Mouse (Mus musculus): Measurements from ENCODE around the gene Nckap5. TPM values are rescaled to one million over a fixed set of nuclear protein-coding genes. Genes with fewer than 3 reads are reported as not detected.
A peak's percentile ranks its signal among the peaks of the same experiment; 100 is the strongest.

The Nckap5 gene
- polyA plus RNA-seq, 1 experiment from 2014 or later = 10.9 TPM

- Histone ChIP-seq H3K27me3 (ENCODE audit: control insufficient read depth, insufficient read depth, low read depth, low read length) (no peaks in the 10 kb centered on the region), H3K4me3 (ENCODE audit: low read depth, low read length) (no peak overlapping the region), H3K9me3 (replicated peaks; ENCODE audit: control insufficient read depth, low read length, poor library complexity, severe bottlenecking) (no peaks in the 10 kb centered on the region), H3K36me3 (ENCODE audit: control insufficient read depth, insufficient read depth, low read length) (no peaks in the 10 kb centered on the region), H3K27ac (ENCODE audit: low read length) (peak overlapping the region; percentile 35; the same call in 1 of the 2 replicates), H3K9ac (ENCODE audit: low read depth, low read length) (no peak overlapping the region), H3K4me2 (ENCODE audit: low read length) (no peak overlapping the region), H3K4me1 (ENCODE audit: control insufficient read depth, insufficient read depth, low read length) (peaks cover 17% of the 10 kb centered on the region)
- WGBS = 6% methylated on average over 1 of the region's 1 CpGs
- ATAC-seq = no peak; the same call in 1 of the 2 replicates
These were observed 153.8 kb downstream of the Nckap5 start for GRCm38 (mm10) chr1:126676769-126677168.

DNA sequence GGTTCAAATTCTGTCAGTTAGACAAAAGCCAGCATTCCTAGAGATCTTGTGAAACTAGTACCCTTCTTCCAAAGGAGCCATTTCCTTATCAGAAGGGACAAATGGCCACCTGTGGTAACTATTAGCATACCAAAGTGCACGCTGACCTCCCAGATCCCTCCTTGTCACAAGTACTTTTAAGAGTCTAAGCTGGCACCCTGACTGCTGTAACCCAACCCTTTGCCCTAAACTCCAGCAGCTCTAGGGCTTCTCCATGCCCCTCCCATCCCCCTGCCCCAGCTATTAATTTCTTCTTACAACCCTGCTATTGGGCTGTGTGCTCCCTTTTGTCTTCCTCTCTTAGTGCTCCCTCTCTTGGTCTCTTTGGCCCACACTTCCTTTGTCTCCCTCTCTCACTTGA, 155.5 kb downstream of the Nckap5 start:
- ATAC-seq = no peak
- H3K36me3 ChIP-seq (ENCODE audit: control insufficient read depth, insufficient read depth, low read length) = no peaks in the 10 kb centered on the region
- no peak overlapping the region for H3K9ac ChIP-seq (ENCODE audit: low read depth, low read length)
- WGBS = 47% methylated on average over 1 of the region's 1 CpGs
- peaks cover 12% of the 10 kb centered on the region for H3K4me1 ChIP-seq (ENCODE audit: control insufficient read depth, insufficient read depth, low read length)
- H3K4me3 ChIP-seq (ENCODE audit: low read depth, low read length) = no peak overlapping the region
- no peak overlapping the region for H3K4me2 ChIP-seq (ENCODE audit: low read length)
- no peaks in the 10 kb centered on the region for H3K27me3 ChIP-seq (ENCODE audit: control insufficient read depth, insufficient read depth, low read depth, low read length)
- no peak overlapping the region for H3K27ac ChIP-seq (ENCODE audit: low read length)
- H3K9me3 ChIP-seq (replicated peaks; ENCODE audit: control insufficient read depth, low read length, poor library complexity, severe bottlenecking) = no peaks in the 10 kb centered on the region

DNA sequence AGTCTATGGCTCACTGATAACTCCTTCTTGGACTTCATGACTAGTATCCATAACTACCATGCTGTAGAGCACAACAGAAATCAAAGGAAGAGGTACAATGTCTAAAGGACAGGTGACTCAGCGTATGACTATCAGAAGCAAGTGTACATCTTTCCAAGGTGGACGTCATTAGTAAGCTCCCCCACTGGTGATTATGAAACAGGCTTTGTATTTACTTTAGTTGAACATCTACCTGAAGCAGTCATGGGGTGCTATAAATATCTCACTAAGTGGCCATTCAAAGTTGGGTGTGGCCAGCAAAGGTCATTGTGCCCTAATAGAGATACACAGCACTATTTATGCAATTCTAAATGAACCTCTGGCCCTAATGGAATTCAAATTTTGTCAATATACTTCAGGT, 157.4 kb downstream of the Nckap5 start:
- Histone ChIP-seq H3K4me2 (ENCODE audit: low read length) (no peak overlapping the region), H3K27ac (ENCODE audit: low read length) (no peak overlapping the region), H3K9me3 (replicated peaks; ENCODE audit: control insufficient read depth, low read length, poor library complexity, severe bottlenecking) (no peaks in the 10 kb centered on the region), H3K36me3 (ENCODE audit: control insufficient read depth, insufficient read depth, low read length) (no peaks in the 10 kb centered on the region), H3K4me1 (ENCODE audit: control insufficient read depth, insufficient read depth, low read length) (peaks cover 12% of the 10 kb centered on the region), H3K4me3 (ENCODE audit: low read depth, low read length) (no peak overlapping the region), H3K9ac (ENCODE audit: low read depth, low read length) (no peak overlapping the region), H3K27me3 (ENCODE audit: control insufficient read depth, insufficient read depth, low read depth, low read length) (no peaks in the 10 kb centered on the region)
- 98% methylated on average over 2 of the region's 2 CpGs for WGBS
- ATAC-seq = no peak

- no peaks in the 10 kb centered on the region for H3K27me3 ChIP-seq (ENCODE audit: control insufficient read depth, insufficient read depth, low read depth, low read length)
- ATAC-seq = no peak
- H3K9ac ChIP-seq (ENCODE audit: low read depth, low read length) = no peak overlapping the region
- H3K27ac ChIP-seq (ENCODE audit: low read length) = no peak overlapping the region
- H3K9me3 ChIP-seq (replicated peaks; ENCODE audit: control insufficient read depth, low read length, poor library complexity, severe bottlenecking) = no peaks in the 10 kb centered on the region
- 96% methylated on average over 3 of the region's 3 CpGs for WGBS
- H3K4me3 ChIP-seq (ENCODE audit: low read depth, low read length) = no peak overlapping the region
- no peaks in the 10 kb centered on the region for H3K36me3 ChIP-seq (ENCODE audit: control insufficient read depth, insufficient read depth, low read length)
- 0 out of 2 replicates have a peak, but pooled peaks cover under 1% of the 10 kb centered on the region for H3K4me1 ChIP-seq (ENCODE audit: control insufficient read depth, insufficient read depth, low read length)
- no peak overlapping the region for H3K4me2 ChIP-seq (ENCODE audit: low read length)
These were observed 160.1 kb downstream of the Nckap5 start for GRCm38 (mm10) chr1:126670507-126670906.

- ATAC-seq = 0 out of 2 replicates have a peak, but pooled peaks have one; percentile 51
- Histone ChIP-seq H3K9me3 (replicated peaks; ENCODE audit: control insufficient read depth, low read length, poor library complexity, severe bottlenecking) (no peaks in the 10 kb centered on the region), H3K36me3 (ENCODE audit: control insufficient read depth, insufficient read depth, low read length) (no peaks in the 10 kb centered on the region), H3K4me3 (ENCODE audit: low read depth, low read length) (no peak overlapping the region), H3K4me1 (ENCODE audit: control insufficient read depth, insufficient read depth, low read length) (no peaks in the 10 kb centered on the region; the same call in 1 of the 2 replicates), H3K9ac (ENCODE audit: low read depth, low read length) (no peak overlapping the region), H3K27me3 (ENCODE audit: control insufficient read depth, insufficient read depth, low read depth, low read length) (no peaks in the 10 kb centered on the region), H3K27ac (ENCODE audit: low read length) (no peak overlapping the region), H3K4me2 (ENCODE audit: low read length) (no peak overlapping the region)
- WGBS = 55% methylated on average over 7 of the region's 7 CpGs
These were observed 170.2 kb downstream of the Nckap5 start for GRCm38 (mm10) chr1:126660098-126660999.

DNA sequence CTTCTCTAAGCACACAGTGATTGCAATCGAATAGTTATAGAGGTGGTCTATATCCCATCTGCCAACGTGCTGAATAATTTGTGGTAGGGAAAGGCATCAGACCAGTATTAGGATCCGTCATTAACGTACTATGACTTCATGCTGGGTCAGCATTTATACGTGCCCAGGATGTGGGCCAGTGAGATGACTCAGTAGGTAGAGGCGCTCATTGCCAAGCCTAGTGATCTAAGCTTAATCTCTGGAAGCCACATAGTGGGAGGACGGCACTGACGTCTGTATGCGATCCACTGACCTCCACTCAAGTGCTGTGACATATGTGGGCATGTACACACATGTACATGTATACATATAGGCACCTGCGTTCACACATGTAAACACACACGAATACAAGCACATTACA, 171.9 kb downstream of the Nckap5 start:
- ATAC-seq = no peak
- Histone ChIP-seq H3K27ac (ENCODE audit: low read length) (no peak overlapping the region), H3K4me2 (ENCODE audit: low read length) (no peak overlapping the region), H3K4me1 (ENCODE audit: control insufficient read depth, insufficient read depth, low read length) (no peaks in the 10 kb centered on the region; the same call in 1 of the 2 replicates), H3K36me3 (ENCODE audit: control insufficient read depth, insufficient read depth, low read length) (no peaks in the 10 kb centered on the region), H3K4me3 (ENCODE audit: low read depth, low read length) (no peak overlapping the region), H3K9ac (ENCODE audit: low read depth, low read length) (no peak overlapping the region), H3K27me3 (ENCODE audit: control insufficient read depth, insufficient read depth, low read depth, low read length) (no peaks in the 10 kb centered on the region), H3K9me3 (replicated peaks; ENCODE audit: control insufficient read depth, low read length, poor library complexity, severe bottlenecking) (no peaks in the 10 kb centered on the region)
- 90% methylated on average over 11 of the region's 11 CpGs for WGBS

GRCm38 (mm10) chr1:126656246-126656645, 174.4 kb downstream of the Nckap5 start:
- Histone ChIP-seq H3K4me1 (ENCODE audit: control insufficient read depth, insufficient read depth, low read length) (no peaks in the 10 kb centered on the region; the same call in 1 of the 2 replicates), H3K9me3 (replicated peaks; ENCODE audit: control insufficient read depth, low read length, poor library complexity, severe bottlenecking) (no peaks in the 10 kb centered on the region), H3K9ac (ENCODE audit: low read depth, low read length) (no peak overlapping the region), H3K27ac (ENCODE audit: low read length) (no peak overlapping the region), H3K4me3 (ENCODE audit: low read depth, low read length) (no peak overlapping the region), H3K27me3 (ENCODE audit: control insufficient read depth, insufficient read depth, low read depth, low read length) (no peaks in the 10 kb centered on the region), H3K36me3 (ENCODE audit: control insufficient read depth, insufficient read depth, low read length) (no peaks in the 10 kb centered on the region), H3K4me2 (ENCODE audit: low read length) (no peak overlapping the region)
- WGBS = 69% methylated on average over 2 of the region's 2 CpGs
- no peak for ATAC-seq

GRCm38 (mm10) chr1:126652085-126652484, 178.5 kb downstream of the Nckap5 start:
- ATAC-seq = no peak
- Histone ChIP-seq H3K4me3 (ENCODE audit: low read depth, low read length) (no peak overlapping the region), H3K36me3 (ENCODE audit: control insufficient read depth, insufficient read depth, low read length) (no peaks in the 10 kb centered on the region), H3K9ac (ENCODE audit: low read depth, low read length) (no peak overlapping the region), H3K4me2 (ENCODE audit: low read length) (no peak overlapping the region), H3K27ac (ENCODE audit: low read length) (no peak overlapping the region), H3K9me3 (replicated peaks; ENCODE audit: control insufficient read depth, low read length, poor library complexity, severe bottlenecking) (no peaks in the 10 kb centered on the region), H3K4me1 (ENCODE audit: control insufficient read depth, insufficient read depth, low read length) (no peaks in the 10 kb centered on the region), H3K27me3 (ENCODE audit: control insufficient read depth, insufficient read depth, low read depth, low read length) (no peaks in the 10 kb centered on the region)
- WGBS = 79% methylated on average over 2 of the region's 2 CpGs

GRCm38 (mm10) chr1:126650806-126651205, 179.8 kb downstream of the Nckap5 start:
- H3K36me3 ChIP-seq (ENCODE audit: control insufficient read depth, insufficient read depth, low read length) = no peaks in the 10 kb centered on the region
- 89% methylated on average over 5 of the region's 5 CpGs for WGBS
- H3K9me3 ChIP-seq (replicated peaks; ENCODE audit: control insufficient read depth, low read length, poor library complexity, severe bottlenecking) = no peaks in the 10 kb centered on the region
- no peaks in the 10 kb centered on the region for H3K27me3 ChIP-seq (ENCODE audit: control insufficient read depth, insufficient read depth, low read depth, low read length)
- ATAC-seq = no peak
- H3K9ac ChIP-seq (ENCODE audit: low read depth, low read length) = no peak overlapping the region
- no peak overlapping the region for H3K4me3 ChIP-seq (ENCODE audit: low read depth, low read length)
- H3K27ac ChIP-seq (ENCODE audit: low read length) = no peak overlapping the region
- H3K4me2 ChIP-seq (ENCODE audit: low read length) = no peak overlapping the region
- H3K4me1 ChIP-seq (ENCODE audit: control insufficient read depth, insufficient read depth, low read length) = no peaks in the 10 kb centered on the region

Data from midbrain, embryonic 16.5 days (tissue).